Mouse (Mus musculus) heart, embryonic 14.5 days (tissue): ENCODE measurements at regions not wholly inside any gene's neighbourhood (a gene's known extent, or its start where the extent isn't known, plus 50 kb on each side); places are given as distances from the start of the nearest gene placed in this dataset.

Experiments used
- ATAC-seq: fragments of 200-750 bp; cut with Nextera tagmentation; 2 replicates; pipeline ENCODE4 v1.8.0; 2017; ENCODE audit warnings: low read depth, moderate TSS enrichment; ENCODE audit not compliant: insufficient number of reproducible peaks, insufficient read depth, low FRiP score
- H3K27ac ChIP-seq, 2 experiments: fragments of 200-500 bp in 1 of 2; fragments of 300-500 bp in 1 of 2; sonication (generic) in 1 of 2; replicated peaks in 1 of 2; 2 replicates each; pipeline ENCODE4 v1.5.1; 2012 to 2014; ENCODE audit warnings: low read depth in 2 of 2, low read length in 2 of 2, control low read depth in 1 of 2, mild to moderate bottlenecking in 1 of 2, mixed read lengths in 1 of 2; ENCODE audit not compliant: control insufficient read depth in 1 of 2, insufficient read depth in 1 of 2
- H3K27me3 ChIP-seq: fragments of 300-500 bp; sonication (generic); 2 replicates; pipeline ENCODE4 v1.6.1; 2014; ENCODE audit warnings: mild to moderate bottlenecking, low read length, control low read depth; ENCODE audit not compliant: control insufficient read depth, insufficient read depth
- H3K36me3 ChIP-seq: fragments of 300-500 bp; sonication (generic); 2 replicates; pipeline ENCODE4 v1.6.1; 2014; ENCODE audit warnings: mild to moderate bottlenecking, control low read depth, low read length, mixed read lengths; ENCODE audit not compliant: control insufficient read depth, insufficient read depth
- H3K4me1 ChIP-seq, 2 experiments: fragments of 200-500 bp in 1 of 2; fragments of 300-500 bp in 1 of 2; sonication (generic) in 1 of 2; 2 replicates each; pipeline ENCODE4 v1.6.1; 2012 to 2014; ENCODE audit warnings: low read length in 2 of 2, control low read depth in 1 of 2, mixed read lengths in 1 of 2; ENCODE audit not compliant: control insufficient read depth in 2 of 2, insufficient read depth in 2 of 2
- H3K4me2 ChIP-seq: fragments of 300-500 bp; sonication (generic); 2 replicates; pipeline ENCODE4 v1.6.1; 2014; ENCODE audit warnings: mild to moderate bottlenecking, low read length
- H3K4me3 ChIP-seq, 2 experiments: fragments of 200-500 bp in 1 of 2; fragments of 300-500 bp in 1 of 2; sonication (generic) in 1 of 2; 2 replicates each; pipeline ENCODE4 v1.5.1; 2012 to 2014; ENCODE audit warnings: low read length in 2 of 2, mild to moderate bottlenecking in 2 of 2, control low read depth in 1 of 2, low read depth in 1 of 2, moderate library complexity in 1 of 2; ENCODE audit not compliant: control insufficient read depth in 1 of 2, insufficient read depth in 1 of 2
- H3K9ac ChIP-seq: fragments of 300-500 bp; sonication (generic); 2 replicates; pipeline ENCODE4 v1.6.1; 2014; ENCODE audit warnings: mild to moderate bottlenecking, low read length
- H3K9me3 ChIP-seq: fragments of 300-500 bp; sonication (generic); 2 replicates; pipeline ENCODE4 v1.6.1; 2016; ENCODE audit warnings: low read length, control low read depth; ENCODE audit not compliant: control insufficient read depth
- WGBS: fragments of 180-500 bp; shearing (Covaris S2); extraction: QIAGEN DNeasy Blood & Tissue Kit; methylation state at CpG from one replicate; pipeline ENCODE4 v1.1.7; 2014; 5-methylcytosine and 5-hydroxymethylcytosine counted together

GRCm38 (mm10) chr10:37390011-37390410 lies 251.3 kb upstream of the Marcks start:
- Histone ChIP-seq H3K9ac (no peak overlapping the region), H3K4me2 (no peak overlapping the region), H3K4me1 (no peaks in the 10 kb centered on the region), H3K36me3 (no peaks in the 10 kb centered on the region), H3K27me3 (no peaks in the 10 kb centered on the region), H3K9me3 (no peaks in the 10 kb centered on the region), H3K27ac (no peak overlapping the region), H3K4me3 (no peak overlapping the region)
- 83% methylated on average over 3 of the region's 3 CpGs for WGBS
- no peak for ATAC-seq

DNA sequence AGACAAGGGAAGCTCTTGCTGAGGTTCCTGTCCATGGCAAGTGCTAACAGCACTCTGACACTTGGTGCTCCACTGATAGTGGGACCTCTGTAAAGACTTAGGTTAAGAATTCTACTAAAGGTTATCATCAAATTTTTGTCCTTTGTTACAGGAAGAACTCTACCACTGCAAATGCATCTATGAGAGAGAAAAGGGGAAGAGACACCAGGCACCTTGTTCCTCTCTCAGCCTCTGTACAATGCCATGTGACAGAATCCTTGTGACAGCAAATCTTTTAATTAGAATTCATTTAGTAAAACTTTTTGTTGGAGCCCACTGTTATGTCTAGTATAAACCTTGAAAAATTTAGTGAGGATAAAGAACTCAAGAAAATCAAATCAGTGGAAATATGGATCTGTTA lies 247.5 kb upstream of the Marcks start:
- H3K36me3 ChIP-seq: no peaks in the 10 kb centered on the region
- no peaks in the 10 kb centered on the region for H3K9me3 ChIP-seq
- no peak overlapping the region for H3K4me3 ChIP-seq
- H3K27me3 ChIP-seq: no peaks in the 10 kb centered on the region
- no peak overlapping the region for H3K4me2 ChIP-seq
- no peak overlapping the region for H3K9ac ChIP-seq
- H3K4me1 ChIP-seq: no peaks in the 10 kb centered on the region
- ATAC-seq: no peak
- H3K27ac ChIP-seq: no peak overlapping the region

DNA sequence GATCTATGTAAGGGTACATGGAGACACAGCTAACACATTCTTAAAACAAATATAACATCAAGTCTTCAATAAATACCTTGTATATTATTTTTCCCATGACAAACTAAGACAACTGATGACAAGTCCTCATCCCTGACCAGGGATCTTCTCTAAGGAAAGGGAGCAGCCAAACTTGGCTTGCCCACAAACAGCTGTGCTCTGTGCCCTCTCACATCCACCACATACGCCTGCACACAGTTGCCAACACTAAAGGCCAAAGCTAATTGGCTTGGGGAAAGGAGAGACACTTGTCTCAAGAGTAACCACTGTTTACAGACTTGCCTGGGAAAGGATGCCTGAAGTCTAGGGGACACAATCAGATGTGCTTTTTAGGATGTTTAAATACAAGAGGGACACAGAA lies 241.3 kb upstream of the Marcks start:
- Histone ChIP-seq H3K36me3 (no peaks in the 10 kb centered on the region), H3K9me3 (no peaks in the 10 kb centered on the region), H3K27ac (no peak overlapping the region), H3K4me3 (no peak overlapping the region), H3K27me3 (no peaks in the 10 kb centered on the region), H3K9ac (no peak overlapping the region), H3K4me2 (no peak overlapping the region), H3K4me1 (peaks cover 0 to 10% of the 10 kb centered on the region in 2 experiments; a peak in 3 of 4 replicates)
- 94% methylated on average over 1 of the region's 1 CpGs for WGBS
- no peak for ATAC-seq

DNA sequence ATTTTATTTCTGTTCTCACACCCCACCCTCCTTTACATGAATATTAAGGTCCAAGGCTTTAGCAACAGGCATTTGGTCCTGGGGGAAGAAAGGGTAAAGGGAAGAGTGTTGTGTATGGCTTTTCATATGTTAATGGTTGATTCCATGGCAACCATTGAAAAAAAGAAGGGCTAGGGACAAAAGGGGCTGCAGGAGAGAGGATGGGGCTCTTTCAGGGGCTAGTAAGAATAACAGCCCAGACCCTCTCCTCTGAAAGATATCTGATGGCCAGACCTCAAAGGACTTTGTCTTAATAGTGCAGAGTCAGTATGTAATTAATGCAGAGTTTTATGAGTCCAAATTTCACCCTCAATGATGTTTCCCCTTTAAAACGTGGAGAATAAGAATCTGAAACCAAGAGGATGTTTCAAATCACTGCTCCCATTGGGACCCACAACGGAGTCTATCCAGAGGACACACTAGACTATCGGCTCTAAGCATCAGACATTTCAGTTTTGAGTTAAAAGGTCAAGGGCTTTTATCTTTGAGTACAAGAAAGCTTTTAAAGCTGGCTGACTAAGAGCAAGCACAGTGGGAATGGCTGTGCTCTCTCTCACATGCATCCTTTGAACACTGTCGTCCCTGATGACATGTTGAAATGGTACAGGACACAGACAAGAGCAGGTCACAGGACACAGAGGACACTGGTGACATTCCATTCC lies 239.4 kb upstream of the Marcks start:
- no peak for ATAC-seq
- no peak overlapping the region for H3K27ac ChIP-seq
- H3K4me3 ChIP-seq: no peak overlapping the region
- WGBS: 11% methylated on average over 4 of the region's 4 CpGs
- no peaks in the 10 kb centered on the region for H3K27me3 ChIP-seq
- H3K4me2 ChIP-seq: peak overlapping the region; percentile 21; the same call in 1 of the 2 replicates
- no peaks in the 10 kb centered on the region for H3K9me3 ChIP-seq
- peaks cover 0 to 10% of the 10 kb centered on the region in 2 experiments; a peak in 3 of 4 replicates for H3K4me1 ChIP-seq
- H3K9ac ChIP-seq: no peak overlapping the region
- H3K36me3 ChIP-seq: no peaks in the 10 kb centered on the region

DNA sequence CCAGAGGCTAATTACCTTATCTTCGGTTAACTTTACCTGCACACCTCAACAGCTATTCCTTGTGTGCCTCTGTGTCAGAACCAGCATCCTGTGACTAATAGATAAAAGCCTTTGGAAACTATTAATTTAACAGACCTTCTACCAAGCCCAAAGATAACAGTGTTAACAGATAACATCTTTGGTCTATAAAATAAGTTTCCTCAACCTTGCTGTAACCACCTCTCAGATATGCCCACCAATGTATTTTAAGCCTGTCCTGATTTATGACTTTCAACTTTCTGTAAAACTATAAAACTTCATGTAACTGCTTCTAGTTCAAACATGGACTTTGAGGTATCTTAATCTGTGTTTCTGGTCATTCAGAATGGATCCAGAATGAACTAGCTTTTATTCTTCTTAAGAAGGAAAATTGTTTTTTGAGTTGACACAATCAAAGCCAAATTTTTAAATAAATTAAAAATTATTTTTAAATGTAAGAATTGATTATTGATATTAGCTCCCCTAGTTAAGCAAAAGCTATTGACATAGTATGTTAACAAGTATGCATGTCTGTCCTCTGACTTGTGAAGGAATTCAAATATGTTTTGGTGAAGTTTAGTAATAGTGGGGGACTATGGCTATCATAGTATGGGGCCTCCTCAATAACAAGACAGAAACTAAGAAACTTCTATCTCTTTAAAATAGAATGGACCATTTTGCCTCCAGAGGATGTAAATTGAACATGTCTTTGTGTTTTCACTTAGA lies 238.7 kb upstream of the Marcks start:
- no peak for ATAC-seq
- Histone ChIP-seq H3K4me1 (peaks cover 0 to 10% of the 10 kb centered on the region in 2 experiments; a peak in 3 of 4 replicates), H3K27ac (no peak overlapping the region)

GRCm38 (mm10) chr10:37376172-37376571 lies 237.5 kb upstream of the Marcks start:
- Histone ChIP-seq H3K9me3 (no peaks in the 10 kb centered on the region), H3K36me3 (no peaks in the 10 kb centered on the region), H3K27ac (no peak overlapping the region), H3K27me3 (no peaks in the 10 kb centered on the region), H3K4me1 (peaks cover 0 to 10% of the 10 kb centered on the region in 2 experiments; a peak in 3 of 4 replicates), H3K4me2 (no peak overlapping the region), H3K9ac (no peak overlapping the region), H3K4me3 (no peak overlapping the region)
- no peak for ATAC-seq
- 77% methylated on average over 1 of the region's 1 CpGs for WGBS

More for the DNA sequence above, 238.7 kb upstream of the Marcks start:
- Histone ChIP-seq H3K4me2 (no peak overlapping the region), H3K27me3 (no peaks in the 10 kb centered on the region), H3K9me3 (no peaks in the 10 kb centered on the region), H3K36me3 (no peaks in the 10 kb centered on the region), H3K9ac (no peak overlapping the region), H3K4me3 (no peak overlapping the region)
- WGBS: 89% methylated on average over 1 of the region's 1 CpGs

DNA sequence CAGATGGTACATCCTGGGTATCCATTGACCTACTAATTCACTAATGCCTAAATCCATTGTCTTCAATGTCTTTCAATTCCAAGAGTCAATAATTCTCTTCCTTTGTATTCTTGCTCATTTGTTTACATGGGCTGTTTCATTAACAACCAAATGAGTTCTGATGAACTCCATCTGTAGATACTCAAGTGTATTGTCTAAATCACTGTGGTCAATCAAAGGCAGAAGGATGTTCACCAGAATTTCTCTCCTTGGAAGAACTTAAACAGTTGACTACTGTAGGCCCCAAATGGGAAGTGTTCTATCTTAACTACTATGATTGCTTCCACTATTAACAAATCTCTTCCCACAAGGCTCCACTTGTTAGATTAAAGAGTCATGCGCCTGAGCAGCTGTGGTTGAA lies 236.9 kb upstream of the Marcks start:
- Histone ChIP-seq H3K27ac (no peak overlapping the region), H3K27me3 (no peaks in the 10 kb centered on the region), H3K4me2 (no peak overlapping the region), H3K4me1 (peaks cover 0 to 10% of the 10 kb centered on the region in 2 experiments; a peak in 3 of 4 replicates), H3K9ac (no peak overlapping the region), H3K36me3 (no peaks in the 10 kb centered on the region), H3K9me3 (no peaks in the 10 kb centered on the region), H3K4me3 (no peak overlapping the region)
- ATAC-seq: no peak
- WGBS: 59% methylated on average over 1 of the region's 1 CpGs
